Mouse (Mus musculus) right cerebral cortex, postnatal 10 days (tissue): ENCODE data around the gene Acads.
"Not testable (repeated sequence)": the region's sequence is repeated elsewhere in the genome, so short reads cannot be mapped to it uniquely, and the experiment has no call there.

Experiments
- DNase-seq, 2 experiments: peaks; one replicate each; pipeline ENCODE4 v3.0.0; 2021; ENCODE audit warnings: low spot score in 2 of 2

Acads gene

DNA sequence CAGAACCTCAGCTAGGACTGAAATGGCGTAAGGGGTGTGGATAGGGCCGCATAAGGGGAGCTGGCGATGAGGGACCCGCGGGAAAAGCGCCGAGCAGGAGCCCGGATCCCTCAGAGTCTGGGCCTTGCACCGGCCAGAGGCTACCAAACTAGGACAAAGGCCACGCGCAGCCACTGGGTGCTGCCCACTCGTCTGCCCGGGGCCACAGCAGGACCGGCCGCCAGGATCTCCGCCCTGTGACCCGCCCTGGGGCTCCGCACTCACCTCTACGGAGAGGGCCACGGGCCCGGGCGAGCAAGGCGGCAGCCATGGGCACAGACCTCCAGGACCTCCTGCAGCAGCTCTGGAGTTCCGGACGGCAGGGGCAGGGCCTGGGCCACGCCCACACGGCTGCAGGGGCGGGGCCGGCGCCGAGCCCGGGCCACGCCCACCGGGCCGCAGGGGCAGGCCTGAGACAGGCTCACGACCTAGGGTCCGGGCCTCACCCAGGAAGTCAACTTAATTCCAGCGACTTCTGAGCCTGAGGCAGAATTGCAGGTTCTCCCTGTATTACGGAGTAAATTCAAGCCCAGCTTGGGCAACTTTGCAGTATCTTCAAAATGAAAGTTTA is at the start of gene Acads:
TSS of gene Acads (minus strand) at position 386 of the 610 bp plus-strand sequence.
- peak; percentile 67 to 68 for DNase-seq

DNA sequence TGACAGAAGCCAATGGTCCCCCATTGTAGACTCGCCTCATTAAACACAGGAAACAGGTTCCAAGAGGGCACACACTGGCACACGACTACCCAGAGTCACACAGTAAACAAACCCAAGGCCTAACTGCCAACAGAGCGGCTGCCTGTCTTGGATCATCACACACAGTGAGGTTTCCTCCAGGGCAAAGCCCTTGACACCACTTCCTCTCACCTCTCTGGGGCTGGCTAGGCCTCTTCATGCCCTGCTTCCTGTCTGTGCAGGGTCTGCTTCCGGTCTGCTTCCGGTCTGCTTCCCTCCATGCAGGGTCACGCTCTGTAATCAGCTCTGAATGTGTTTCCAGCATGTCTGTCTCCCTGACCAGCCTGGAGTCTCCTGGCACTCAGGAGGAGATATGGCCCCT is 48.2 kb upstream of the Acads start:
- no peak for DNase-seq

DNA sequence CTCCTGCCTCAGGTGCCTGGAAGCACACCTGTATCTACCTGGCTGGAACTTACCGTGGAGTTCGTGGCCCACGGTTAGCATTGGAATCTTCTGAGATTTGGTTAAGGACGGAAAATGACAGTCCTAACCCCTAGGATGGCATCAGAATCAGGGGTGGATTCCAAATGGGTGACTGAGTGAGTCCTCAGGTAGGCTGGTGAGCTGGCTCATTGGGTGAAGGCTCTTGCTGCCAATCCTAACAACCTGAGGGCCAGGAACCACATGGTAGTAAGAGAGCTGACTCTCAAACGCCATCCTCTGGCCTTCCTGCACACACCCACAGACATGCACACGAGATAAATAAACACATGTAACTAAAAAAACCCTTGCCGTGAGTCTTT is 47.7 kb upstream of the Acads start:
- no peak for DNase-seq

DNA sequence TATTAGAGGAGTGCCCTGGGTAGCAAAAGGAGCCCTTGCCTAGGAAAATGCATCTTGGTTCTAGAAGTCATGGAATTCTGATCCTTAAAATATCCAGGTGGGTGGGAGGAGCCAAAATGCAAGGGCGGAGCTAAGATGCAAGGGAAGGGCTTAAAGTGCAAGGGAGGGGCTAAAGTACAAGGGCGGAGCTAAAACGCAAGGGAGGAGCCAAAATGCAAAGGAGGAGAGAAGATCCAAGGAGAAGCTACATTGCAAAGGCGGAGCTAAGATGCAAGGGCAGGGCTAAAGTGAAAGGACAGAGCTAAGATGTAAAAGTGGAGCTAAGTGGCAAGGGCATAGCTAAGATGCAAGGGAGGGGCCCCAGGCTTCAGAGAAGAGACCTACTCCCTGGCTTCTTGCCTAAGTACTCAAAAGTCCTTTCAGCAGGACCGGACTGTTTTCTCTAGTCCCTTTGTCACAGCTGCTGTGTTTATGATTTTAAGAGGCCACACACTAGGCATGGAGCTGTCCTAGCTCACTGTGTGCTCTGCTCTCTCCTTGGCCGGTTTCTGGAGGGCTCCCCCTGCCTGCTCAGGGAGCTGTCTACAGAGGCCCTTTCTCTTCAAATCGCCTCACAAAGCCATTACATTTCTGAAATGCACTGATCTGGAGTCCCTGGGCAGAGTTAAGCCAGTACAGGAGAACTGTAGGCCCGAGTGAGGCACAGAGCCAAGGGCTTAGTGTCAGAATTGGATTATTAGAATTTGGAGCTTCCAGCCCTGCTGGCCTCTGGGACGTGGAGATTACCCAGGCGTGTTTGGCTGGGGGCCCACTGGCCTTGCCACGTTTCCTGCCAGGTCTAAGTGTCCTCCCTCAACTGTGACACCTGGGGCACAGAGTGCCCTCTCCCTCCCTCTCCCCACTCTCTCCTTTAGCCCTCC is 47.0 kb upstream of the Acads start:
- DNase-seq = no peak

DNA sequence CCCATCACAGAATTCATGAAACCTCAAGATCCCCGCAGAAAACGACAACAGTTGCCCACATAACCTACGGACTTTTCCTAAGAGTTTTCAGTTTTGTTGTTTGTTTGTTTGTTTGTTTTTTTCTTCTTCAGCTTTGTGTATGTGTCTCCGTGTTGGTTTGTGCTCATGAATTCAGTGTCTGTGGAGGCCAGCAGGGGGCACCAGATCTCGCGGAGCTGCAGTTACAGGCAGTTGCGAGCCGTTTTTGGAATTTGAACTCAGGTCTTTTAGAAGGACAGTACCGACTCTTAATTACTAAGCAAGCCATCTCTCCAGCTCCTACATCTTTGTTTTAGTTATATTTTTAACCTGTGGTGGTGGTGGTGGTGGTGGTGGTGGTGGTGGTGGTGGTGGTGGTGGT is 46.2 kb upstream of the Acads start:
- DNase-seq = no peak

DNA sequence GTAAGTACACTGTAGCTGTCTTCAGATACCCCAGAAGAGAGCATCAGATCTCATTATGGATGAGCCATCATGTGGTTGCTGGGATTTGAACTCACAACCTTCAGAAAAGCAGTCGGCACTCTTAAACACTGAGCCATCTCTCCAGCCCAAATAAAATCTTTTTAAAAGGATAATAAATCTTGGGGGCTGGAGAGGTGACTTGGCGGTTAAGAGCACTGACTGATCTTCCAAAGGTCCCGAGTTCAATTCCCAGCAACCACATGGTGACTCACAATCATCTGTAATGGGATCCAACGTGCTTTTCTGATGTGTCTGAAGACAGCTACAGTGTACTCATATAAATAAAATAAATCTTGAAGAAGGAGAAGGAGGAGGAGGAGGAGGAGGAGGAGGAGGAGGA is 45.3 kb upstream of the Acads start:
- DNase-seq = not testable (repeated sequence)

DNA sequence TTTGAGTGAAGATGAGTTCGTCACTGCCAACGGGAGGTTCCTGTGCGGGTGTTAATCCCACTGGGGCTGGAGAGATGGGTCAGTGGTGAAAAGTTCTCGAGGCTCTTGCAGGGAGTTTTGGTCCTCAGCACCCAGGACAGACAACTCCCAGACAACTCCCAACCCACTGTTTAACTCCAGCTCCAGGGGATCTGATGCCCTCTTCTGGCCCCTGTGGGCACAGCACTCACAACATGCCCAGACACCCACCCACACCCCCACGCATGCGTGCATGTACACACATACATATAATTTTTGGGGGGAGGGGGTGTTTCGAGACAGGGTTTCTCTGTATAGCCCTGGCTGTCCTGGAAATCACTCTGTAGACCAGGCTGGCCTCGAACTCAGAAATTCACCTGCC is 44.4 kb upstream of the Acads start:
- peak; percentile 64 to 73 for DNase-seq

DNA sequence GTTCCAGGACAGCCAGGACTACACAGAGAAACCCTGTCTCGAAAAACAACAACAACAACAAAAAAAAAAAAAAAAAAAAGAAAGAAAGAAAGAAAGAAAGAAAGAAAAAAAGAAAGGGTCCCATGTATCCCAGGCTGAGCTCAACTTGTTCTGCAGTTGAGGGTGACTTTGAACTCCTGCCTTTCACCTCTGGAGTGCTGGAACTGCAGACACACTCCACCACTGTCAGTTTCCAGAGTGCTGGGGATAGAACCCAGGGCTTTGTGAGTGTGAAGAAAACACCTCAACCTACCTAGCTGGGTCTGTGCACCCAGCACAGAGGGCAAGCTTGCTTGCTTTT is 42.8 kb upstream of the Acads start:
- DNase-seq = not testable (repeated sequence)

DNA sequence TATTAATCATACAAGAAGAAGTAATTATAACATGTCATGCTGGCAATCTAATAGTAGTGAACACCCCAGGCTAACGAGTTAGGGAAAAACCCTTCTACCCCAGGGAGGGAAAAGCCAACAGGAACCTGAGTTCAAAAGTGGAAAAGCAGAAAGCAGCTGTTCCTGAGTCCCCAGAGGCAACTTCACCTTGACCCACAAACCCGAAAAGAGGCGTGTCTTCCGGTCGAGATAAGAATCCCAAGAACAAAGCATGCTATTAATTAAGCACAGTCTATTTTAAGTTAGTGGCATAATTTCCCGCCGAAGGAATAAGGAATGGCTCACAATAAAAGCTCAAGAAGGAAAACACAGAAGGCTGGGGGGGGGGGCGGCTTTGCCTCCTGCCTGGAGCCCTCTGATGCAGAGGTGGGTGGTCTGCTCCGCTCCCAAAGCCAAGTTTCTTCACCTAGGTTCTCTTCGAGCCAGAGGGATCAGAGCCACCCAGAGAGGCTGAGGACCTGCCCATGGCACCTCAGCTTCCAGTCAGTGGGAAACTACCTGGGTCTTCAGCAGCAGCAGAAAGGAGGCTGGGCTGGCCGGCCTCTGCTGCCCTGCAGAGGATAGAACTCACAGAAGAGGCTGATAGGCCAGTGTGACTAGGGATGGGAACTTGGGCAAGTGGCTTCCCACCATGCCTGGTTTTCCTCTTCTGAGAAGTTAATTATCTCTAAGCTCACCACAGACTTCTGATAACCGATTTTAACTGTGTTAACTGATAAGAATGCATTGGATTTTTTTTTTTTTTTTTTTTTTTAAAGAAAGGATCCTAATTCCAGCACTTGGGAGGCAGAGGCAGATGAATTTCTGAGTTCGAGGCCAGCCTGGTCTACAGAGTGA is 42.2 kb upstream of the Acads start:
- no peak for DNase-seq

DNA sequence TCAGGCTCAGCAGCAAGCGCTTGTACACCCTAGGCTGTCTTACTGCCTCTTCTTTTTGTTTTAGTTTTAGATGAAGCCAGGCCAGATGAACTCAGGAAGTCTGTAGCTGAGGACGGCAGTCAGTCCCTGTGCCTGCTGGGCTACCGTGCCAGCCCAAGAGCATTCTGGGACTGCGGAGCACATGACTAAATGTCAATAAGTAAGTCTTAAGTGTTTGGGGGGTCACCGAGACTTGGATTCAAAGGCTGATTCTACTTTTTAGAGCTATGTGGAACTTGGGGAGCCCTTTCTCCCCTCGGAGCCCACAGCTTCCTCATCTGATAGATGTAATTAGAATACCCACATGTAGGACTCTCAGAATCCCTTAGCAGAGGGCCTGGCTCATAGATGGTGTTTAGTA is 41.5 kb upstream of the Acads start:
- DNase-seq = no peak

DNA sequence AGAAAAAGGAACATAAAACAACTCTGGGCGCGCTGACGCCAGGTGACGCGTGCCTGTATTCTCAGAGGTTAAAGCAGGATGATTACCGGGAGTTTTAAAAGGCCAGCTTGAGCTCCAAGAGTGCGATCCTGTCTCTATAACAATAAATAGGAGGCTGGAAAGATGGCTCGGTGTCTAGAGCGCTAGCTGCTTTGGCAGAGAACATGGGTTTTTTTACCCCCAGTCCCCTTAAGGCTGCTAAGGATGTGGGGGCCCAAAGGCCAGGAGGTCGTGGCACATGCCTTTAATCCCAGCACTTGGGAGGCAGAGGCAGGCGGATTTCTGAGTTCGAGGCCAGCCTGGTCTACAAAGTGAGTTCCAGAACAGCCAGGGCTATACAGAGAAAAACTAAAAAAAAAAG is 40.0 kb upstream of the Acads start:
- no peak for DNase-seq

DNA sequence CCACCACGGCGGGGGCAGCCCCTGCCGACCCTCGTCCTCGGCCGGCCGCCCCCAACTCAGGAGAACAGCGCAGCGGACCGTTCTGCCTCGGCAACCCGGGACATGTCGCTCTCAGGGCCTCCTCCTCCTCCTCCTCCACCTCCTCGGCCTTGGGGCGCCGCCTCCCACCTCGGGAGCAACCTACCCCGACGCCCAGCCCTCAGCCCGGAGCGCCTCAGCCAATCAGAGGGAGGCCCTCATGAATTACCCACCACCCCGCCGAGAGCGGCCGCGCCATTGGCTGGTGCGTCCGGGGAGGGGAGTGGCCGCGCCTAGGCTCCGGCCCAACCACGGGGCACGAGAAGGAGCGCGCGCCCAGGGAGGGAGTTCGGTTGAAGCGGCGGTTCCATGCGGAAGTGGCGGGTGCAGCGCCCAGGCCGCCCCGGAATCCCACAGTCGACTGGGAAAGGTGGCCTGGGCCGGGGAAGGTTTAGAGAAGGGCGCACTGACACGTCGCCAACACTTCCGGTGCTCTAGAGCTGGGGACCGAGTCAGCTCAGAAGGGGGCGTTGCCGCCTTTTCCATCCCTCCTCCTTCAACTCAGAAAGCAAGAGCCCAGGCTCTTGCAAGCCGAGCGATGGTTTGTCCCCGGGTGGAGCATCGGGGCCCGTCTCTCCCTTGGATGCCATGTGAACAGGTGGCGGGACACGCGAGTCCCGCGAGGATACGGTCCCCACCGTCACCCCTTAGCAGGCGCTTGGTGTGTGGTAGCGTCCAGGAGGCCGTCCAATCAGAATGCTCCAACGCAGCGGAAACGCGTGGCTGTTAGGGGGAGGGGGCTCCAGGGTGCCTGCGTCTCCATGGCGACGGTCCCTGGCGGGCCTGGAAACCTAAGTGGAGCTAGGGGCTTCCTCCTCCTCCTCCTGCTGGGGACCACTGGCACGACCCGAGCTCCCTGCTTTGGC is 39.2 kb upstream of the Acads start, which contains the start of gene Mlec:
TSS of gene Mlec (minus strand) at position 140 of the 944 bp plus-strand sequence.
- DNase-seq = peak; percentile 99

DNA sequence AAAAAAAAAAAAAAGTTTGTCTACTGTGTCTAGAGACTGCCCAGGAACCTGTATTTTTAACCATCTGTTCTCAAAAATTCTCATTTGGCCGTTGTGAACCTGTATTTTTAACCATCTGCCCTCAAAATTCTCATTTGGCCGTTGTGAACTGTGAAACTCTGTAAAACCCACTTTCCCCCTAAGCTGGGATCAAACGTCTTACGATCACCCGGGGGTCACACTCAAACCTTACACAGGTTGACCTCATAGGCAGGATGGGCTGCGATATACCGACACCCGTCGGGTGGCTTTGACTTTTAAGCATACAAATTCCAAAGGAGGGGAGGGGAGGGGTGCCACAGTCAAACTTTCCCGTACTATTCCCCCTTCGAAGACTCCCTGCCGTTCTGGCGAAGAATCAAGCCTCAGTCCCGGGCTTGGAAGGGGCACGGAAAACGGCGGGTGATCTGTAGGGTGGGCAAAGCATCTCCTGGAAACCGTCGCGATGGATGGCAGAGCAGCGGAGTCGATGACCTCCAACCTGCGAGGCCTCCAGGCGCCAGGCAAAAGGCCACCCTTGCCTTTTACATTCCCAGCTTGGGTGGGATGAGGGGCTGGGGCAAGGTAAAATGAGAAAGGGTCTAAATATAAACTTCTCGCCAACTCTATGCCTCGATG is 37.9 kb upstream of the Acads start:
- no peak for DNase-seq

DNA sequence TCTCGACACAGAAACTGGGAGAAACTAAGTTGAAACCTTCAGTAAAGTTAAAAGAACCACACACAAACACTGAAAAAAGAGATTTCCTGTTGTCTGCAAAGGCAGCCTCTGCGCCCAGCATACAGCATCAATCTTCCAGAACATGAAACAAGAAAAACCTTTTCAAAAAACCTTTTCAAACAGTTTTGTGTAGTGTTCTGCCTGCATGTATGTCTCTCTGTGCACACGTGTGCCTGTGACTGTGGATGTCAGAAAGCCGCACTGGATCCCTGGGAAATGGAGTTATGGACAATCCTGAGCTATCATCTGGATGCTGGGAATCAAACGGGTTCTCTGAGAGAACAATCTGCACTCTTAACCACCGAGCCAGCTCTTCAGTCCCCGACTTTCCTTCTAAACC is 37.3 kb upstream of the Acads start:
- no peak for DNase-seq

DNA sequence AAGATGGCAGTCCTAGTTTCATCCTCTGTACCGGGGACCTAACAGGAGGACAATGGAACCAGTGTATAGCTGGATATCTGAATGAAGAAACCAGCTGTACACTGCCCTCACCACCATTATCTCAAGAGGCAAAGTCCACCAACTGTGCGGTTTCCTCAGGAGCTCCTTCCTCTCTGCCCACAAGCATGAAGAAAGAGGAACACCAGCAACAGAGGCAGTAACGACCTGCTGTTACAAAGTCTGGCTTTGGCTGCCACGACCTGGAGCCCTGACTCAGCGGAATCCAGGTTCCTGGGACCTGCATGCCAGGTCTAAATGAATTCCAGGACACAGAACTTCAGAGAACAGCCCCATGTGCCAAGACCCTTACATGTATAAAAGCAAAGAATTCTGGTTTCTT is 36.7 kb upstream of the Acads start:
- peak in 1 of 2 experiments; percentile 46 for DNase-seq

DNA sequence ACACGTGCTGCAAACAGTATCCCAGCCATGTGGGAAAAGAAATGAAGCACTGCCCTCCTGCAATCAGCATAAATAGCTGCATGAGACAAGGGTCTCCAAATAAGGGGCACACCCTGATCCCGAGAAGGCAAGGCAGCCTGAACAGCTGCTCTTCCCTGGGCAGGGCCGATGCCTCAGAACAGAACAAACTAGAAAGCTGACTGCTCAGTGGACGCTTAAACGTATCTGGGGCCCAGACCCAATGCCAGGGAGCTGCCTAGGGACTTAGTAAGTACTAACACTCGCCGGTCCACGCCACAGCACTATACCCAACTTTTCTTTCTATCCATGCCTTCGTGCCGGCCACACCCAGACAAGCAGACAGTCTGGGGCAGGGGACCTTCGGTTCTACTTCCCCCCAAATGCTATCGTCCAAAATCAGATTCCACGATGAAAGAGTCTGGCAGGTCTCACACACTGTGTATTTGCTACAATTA is 36.0 kb upstream of the Acads start:
- DNase-seq = peak in 1 of 2 experiments; percentile 18

DNA sequence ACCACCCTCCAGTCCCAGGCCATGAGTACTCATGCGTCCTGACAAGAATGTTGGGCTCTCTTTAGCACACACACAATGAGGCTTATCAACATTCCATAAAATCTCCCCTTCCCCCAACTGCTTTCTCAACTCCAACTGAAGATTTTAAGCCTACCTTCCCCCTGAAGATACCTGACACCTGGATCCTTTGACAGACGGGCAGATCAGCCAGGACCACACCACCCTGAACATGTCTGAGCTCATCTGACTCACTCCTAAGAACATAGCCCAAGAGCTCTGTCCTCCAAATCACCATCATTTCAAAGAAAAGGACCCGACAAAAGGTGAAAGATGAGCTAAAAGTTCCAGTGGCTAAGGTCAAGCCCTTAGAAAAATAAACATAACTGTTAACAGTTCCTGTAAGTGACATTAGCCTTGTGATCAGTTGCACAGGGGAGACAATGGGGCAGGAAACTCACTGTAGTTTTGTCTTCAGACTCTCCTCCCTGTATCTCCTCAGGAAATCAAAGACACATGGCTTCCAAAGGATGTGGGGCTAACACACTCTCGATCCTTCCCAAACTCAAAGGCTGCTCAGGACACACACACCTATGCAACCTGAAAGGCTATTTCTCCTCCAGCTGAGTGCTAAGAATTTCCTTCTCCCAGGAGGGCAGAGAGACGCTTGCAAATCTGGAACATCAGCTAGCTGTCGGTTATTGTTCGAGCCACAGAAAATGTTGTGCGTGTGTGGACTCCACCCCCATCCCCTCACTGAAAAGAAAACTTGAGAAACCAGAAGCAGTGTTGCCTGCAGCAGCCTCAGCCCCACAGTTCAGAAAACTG is 33.2 kb upstream of the Acads start:
- DNase-seq = no peak

DNA sequence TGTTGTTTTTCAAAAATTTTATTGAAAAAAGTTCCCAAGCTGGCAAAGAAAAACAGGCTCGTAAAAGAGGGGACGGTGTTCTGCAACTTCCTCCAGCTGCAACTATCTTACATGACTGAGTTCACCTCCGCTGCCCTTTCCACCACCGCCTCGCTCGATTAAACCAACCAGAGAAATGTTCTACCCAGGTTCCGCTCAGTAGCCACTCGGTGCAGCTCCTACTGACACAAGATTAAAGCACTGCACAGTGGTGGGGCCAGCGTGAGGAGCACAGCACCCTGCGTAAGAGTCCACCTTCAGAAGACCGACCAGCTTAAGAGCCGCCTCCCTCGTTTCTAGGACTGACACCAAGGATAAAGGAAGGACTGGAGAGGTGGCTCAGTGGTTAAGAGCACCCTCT is 32.3 kb upstream of the Acads start:
- DNase-seq = peak in 1 of 2 experiments; percentile 24

DNA sequence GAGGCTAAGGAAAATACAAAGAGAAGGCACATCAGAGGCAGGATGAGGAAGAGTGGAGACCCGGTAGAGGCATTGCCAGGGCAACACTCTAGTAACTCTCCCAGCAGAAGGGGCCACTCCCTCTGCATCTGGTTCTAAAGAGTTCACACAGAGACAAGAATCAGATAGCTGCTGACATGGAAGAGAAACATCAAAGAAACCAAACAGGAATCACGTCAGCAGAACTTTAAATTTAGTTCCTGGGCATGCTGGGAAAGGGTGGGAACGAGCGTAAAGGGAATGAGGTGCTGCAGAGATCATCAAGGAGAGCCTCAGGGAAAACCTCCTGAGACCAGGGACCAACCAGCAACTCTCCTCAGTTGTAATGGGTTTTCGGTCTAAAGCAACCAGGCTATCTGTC is 31.8 kb upstream of the Acads start:
- DNase-seq = no peak
